Mouse (Mus musculus): ENCODE measurements around the gene Kcnj5. TPM values are rescaled to one million over a fixed set of nuclear protein-coding genes. Genes with fewer than 3 reads are reported as not detected.

Kcnj5 gene
- polyA plus RNA-seq, 1 experiment from 2014 or later: 0.45 TPM

- Histone ChIP-seq H3K4me1 (0 out of 2 replicates have a peak, but pooled peaks cover 2% of the 10 kb centered on the region), H3K9ac (no peak overlapping the region), H3K27ac (no peak overlapping the region), H3K36me3 (no peaks in the 10 kb centered on the region), H3K27me3 (peaks cover 16% of the 10 kb centered on the region), H3K4me2 (replicated peaks) (no peak overlapping the region), H3K9me3 (replicated peaks) (no peaks in the 10 kb centered on the region), H3K4me3 (no peak overlapping the region)
- no peak for ATAC-seq (ENCODE audit: low FRiP score)
- WGBS: 0% methylated on average over 6 of the region's 6 CpGs
Observed at GRCm38 (mm10) chr9:32350332-32350731, 6.2 kb upstream of the Kcnj5 start.

- H3K9me3 ChIP-seq (replicated peaks): no peaks in the 10 kb centered on the region
- H3K4me2 ChIP-seq (replicated peaks): no peak overlapping the region
- H3K36me3 ChIP-seq: no peaks in the 10 kb centered on the region
- no peak overlapping the region for H3K27ac ChIP-seq
- H3K4me3 ChIP-seq: no peak overlapping the region
- no peak overlapping the region for H3K9ac ChIP-seq
- peaks cover 7% of the 10 kb centered on the region for H3K4me1 ChIP-seq
- WGBS: 90% methylated on average over 10 of the region's 10 CpGs
- peaks cover 26% of the 10 kb centered on the region for H3K27me3 ChIP-seq
- ATAC-seq (ENCODE audit: low FRiP score): no peak
Observed at GRCm38 (mm10) chr9:32349344-32349743, 5.2 kb upstream of the Kcnj5 start.

GRCm38 (mm10) chr9:32348096-32348495 is 3.9 kb upstream of the Kcnj5 start:
- Histone ChIP-seq H3K36me3 (no peaks in the 10 kb centered on the region), H3K4me2 (replicated peaks) (no peak overlapping the region), H3K4me3 (no peak overlapping the region), H3K27me3 (peaks cover 38% of the 10 kb centered on the region), H3K4me1 (peaks cover 19% of the 10 kb centered on the region), H3K27ac (no peak overlapping the region), H3K9ac (no peak overlapping the region), H3K9me3 (replicated peaks) (no peaks in the 10 kb centered on the region)
- no peak for ATAC-seq (ENCODE audit: low FRiP score)
- 73% methylated on average over 8 of the region's 8 CpGs for WGBS

- H3K27ac ChIP-seq: no peak overlapping the region
- H3K4me1 ChIP-seq: peaks cover 20% of the 10 kb centered on the region
- no peaks in the 10 kb centered on the region for H3K36me3 ChIP-seq
- peak overlapping the region; percentile 45 for H3K9ac ChIP-seq
- H3K9me3 ChIP-seq (replicated peaks): no peaks in the 10 kb centered on the region
- H3K27me3 ChIP-seq: peaks cover 55% of the 10 kb centered on the region
- WGBS: 2% methylated on average over 21 of the region's 21 CpGs
- peak overlapping the region; percentile 34 for H3K4me3 ChIP-seq
- ATAC-seq (ENCODE audit: low FRiP score): peak; percentile 55
- H3K4me2 ChIP-seq (replicated peaks): peak overlapping the region; percentile 71
Observed at GRCm38 (mm10) chr9:32344489-32344888, 339 bp upstream of the Kcnj5 start.

- no peak overlapping the region for H3K9ac ChIP-seq
- no peak overlapping the region for H3K4me3 ChIP-seq
- H3K36me3 ChIP-seq: no peaks in the 10 kb centered on the region
- no peak overlapping the region for H3K4me2 ChIP-seq (replicated peaks)
- peaks cover 52% of the 10 kb centered on the region for H3K27me3 ChIP-seq
- no peak overlapping the region for H3K27ac ChIP-seq
- no peak for ATAC-seq (ENCODE audit: low FRiP score)
- no peaks in the 10 kb centered on the region for H3K9me3 ChIP-seq (replicated peaks)
- H3K4me1 ChIP-seq: peaks cover 20% of the 10 kb centered on the region
- 16% methylated on average over 8 of the region's 8 CpGs for WGBS
Observed at GRCm38 (mm10) chr9:32342929-32343328, 1.2 kb downstream of the Kcnj5 start.

GRCm38 (mm10) chr9:32340831-32341230 is 3.3 kb downstream of the Kcnj5 start:
- Histone ChIP-seq H3K4me1 (peaks cover 20% of the 10 kb centered on the region), H3K27me3 (peaks cover 44% of the 10 kb centered on the region), H3K36me3 (no peaks in the 10 kb centered on the region), H3K9ac (no peak overlapping the region), H3K4me2 (replicated peaks) (no peak overlapping the region), H3K4me3 (no peak overlapping the region), H3K27ac (no peak overlapping the region), H3K9me3 (replicated peaks) (no peaks in the 10 kb centered on the region)
- ATAC-seq (ENCODE audit: low FRiP score): no peak
- 67% methylated on average over 5 of the region's 5 CpGs for WGBS

GRCm38 (mm10) chr9:32335389-32336150 is 8.6 kb downstream of the Kcnj5 start:
- ATAC-seq (ENCODE audit: low FRiP score): no peak
- Histone ChIP-seq H3K9ac (no peak overlapping the region), H3K9me3 (replicated peaks) (no peaks in the 10 kb centered on the region), H3K4me2 (replicated peaks) (no peak overlapping the region), H3K27ac (no peak overlapping the region), H3K4me1 (no peaks in the 10 kb centered on the region), H3K36me3 (no peaks in the 10 kb centered on the region), H3K4me3 (no peak overlapping the region), H3K27me3 (no peaks in the 10 kb centered on the region)
- WGBS: 88% methylated on average over 13 of the region's 13 CpGs

- H3K4me2 ChIP-seq (replicated peaks): no peak overlapping the region
- no peak overlapping the region for H3K4me3 ChIP-seq
- WGBS: 74% methylated on average over 5 of the region's 5 CpGs
- H3K9me3 ChIP-seq (replicated peaks): no peaks in the 10 kb centered on the region
- H3K36me3 ChIP-seq: no peaks in the 10 kb centered on the region
- no peak overlapping the region for H3K9ac ChIP-seq
- no peaks in the 10 kb centered on the region for H3K4me1 ChIP-seq
- no peak overlapping the region for H3K27ac ChIP-seq
- ATAC-seq (ENCODE audit: low FRiP score): no peak
- H3K27me3 ChIP-seq: no peaks in the 10 kb centered on the region
Observed at GRCm38 (mm10) chr9:32331162-32331561, 13.0 kb downstream of the Kcnj5 start.

- ATAC-seq (ENCODE audit: low FRiP score): no peak
Observed at GRCm38 (mm10) chr9:32328777-32329176, 15.4 kb downstream of the Kcnj5 start.

GRCm38 (mm10) chr9:32323610-32324009 is 20.5 kb downstream of the Kcnj5 start:
- no peaks in the 10 kb centered on the region for H3K36me3 ChIP-seq
- 51% methylated on average over 7 of the region's 7 CpGs for WGBS
- no peak overlapping the region for H3K27ac ChIP-seq
- H3K9me3 ChIP-seq (replicated peaks): no peaks in the 10 kb centered on the region
- no peak overlapping the region for H3K4me3 ChIP-seq
- ATAC-seq (ENCODE audit: low FRiP score): no peak
- H3K4me2 ChIP-seq (replicated peaks): no peak overlapping the region
- H3K9ac ChIP-seq: no peak overlapping the region
- no peaks in the 10 kb centered on the region for H3K27me3 ChIP-seq
- peaks cover 9% of the 10 kb centered on the region; the same call in 1 of the 2 replicates for H3K4me1 ChIP-seq

More at GRCm38 (mm10) chr9:32328777-32329176, 15.4 kb downstream of the Kcnj5 start:
- H3K4me1 ChIP-seq: no peaks in the 10 kb centered on the region
- H3K27me3 ChIP-seq: no peaks in the 10 kb centered on the region
- 86% methylated on average over 4 of the region's 4 CpGs for WGBS
- no peak overlapping the region for H3K4me3 ChIP-seq
- no peaks in the 10 kb centered on the region for H3K36me3 ChIP-seq
- no peak overlapping the region for H3K9ac ChIP-seq
- H3K4me2 ChIP-seq (replicated peaks): no peak overlapping the region
- no peaks in the 10 kb centered on the region for H3K9me3 ChIP-seq (replicated peaks)
- H3K27ac ChIP-seq: no peak overlapping the region

- H3K36me3 ChIP-seq: no peaks in the 10 kb centered on the region
- H3K4me1 ChIP-seq: peaks cover 9% of the 10 kb centered on the region; the same call in 1 of the 2 replicates
- H3K27ac ChIP-seq: no peak overlapping the region
- no peak overlapping the region for H3K4me2 ChIP-seq (replicated peaks)
- peak; percentile 35; the same call in 1 of the 2 replicates for ATAC-seq (ENCODE audit: low FRiP score)
- 52% methylated on average over 3 of the region's 3 CpGs for WGBS
- no peaks in the 10 kb centered on the region for H3K9me3 ChIP-seq (replicated peaks)
- no peak overlapping the region for H3K9ac ChIP-seq
- no peak overlapping the region for H3K4me3 ChIP-seq
- H3K27me3 ChIP-seq: no peaks in the 10 kb centered on the region
Observed at GRCm38 (mm10) chr9:32320167-32320566, 24.0 kb downstream of the Kcnj5 start.

GRCm38 (mm10) chr9:32315999-32316398 is 28.2 kb downstream of the Kcnj5 start:
- 89% methylated on average over 3 of the region's 3 CpGs for WGBS

GRCm38 (mm10) chr9:32314071-32314470 is 30.1 kb downstream of the Kcnj5 start:
- Histone ChIP-seq H3K27ac (no peak overlapping the region), H3K9me3 (replicated peaks) (no peaks in the 10 kb centered on the region), H3K36me3 (no peaks in the 10 kb centered on the region), H3K9ac (no peak overlapping the region), H3K4me1 (peaks cover 10% of the 10 kb centered on the region; the same call in 1 of the 2 replicates), H3K4me2 (replicated peaks) (no peak overlapping the region), H3K27me3 (0 out of 2 replicates have a peak, but pooled peaks cover 3% of the 10 kb centered on the region), H3K4me3 (no peak overlapping the region)
- WGBS: 82% methylated on average over 3 of the region's 3 CpGs
- no peak for ATAC-seq (ENCODE audit: low FRiP score)

More at GRCm38 (mm10) chr9:32315999-32316398, 28.2 kb downstream of the Kcnj5 start:
- Histone ChIP-seq H3K27ac (no peak overlapping the region), H3K9ac (no peak overlapping the region), H3K4me3 (no peak overlapping the region), H3K27me3 (0 out of 2 replicates have a peak, but pooled peaks cover 1% of the 10 kb centered on the region), H3K4me2 (replicated peaks) (no peak overlapping the region), H3K9me3 (replicated peaks) (no peaks in the 10 kb centered on the region), H3K36me3 (no peaks in the 10 kb centered on the region), H3K4me1 (peaks cover 19% of the 10 kb centered on the region)
- no peak for ATAC-seq (ENCODE audit: low FRiP score)
